Mouse (Mus musculus): ENCODE results near the gene Rnf2. TPM values are rescaled to one million over a fixed set of nuclear protein-coding genes. Genes with fewer than 3 reads are reported as not detected.

Gene Rnf2
- polyA plus RNA-seq (2015; fragmentation: Nextera tagmentation; extraction: Ambion mirVana) = 18.8 and 19.4 TPM in 2 replicates

- no peaks in the 10 kb centered on the region for H3K36me3 ChIP-seq (replicated peaks; ENCODE audit: insufficient read depth, low read length)
- WGBS (ENCODE audit: insufficient replicate concordance) = under 1% methylated on average over 41 of the region's 90 CpGs
- H3K4me3 ChIP-seq (ENCODE audit: low read depth, low read length) = peak within 1 kb of the TSS; percentile 96
- H3K4me2 ChIP-seq (ENCODE audit: low read depth, low read length) = peak within 1 kb of the TSS; percentile 94
- H3K27ac ChIP-seq (ENCODE audit: low read depth) = peak within 1 kb of the TSS; percentile 99
- no peaks in the 10 kb centered on the region for H3K9me3 ChIP-seq (ENCODE audit: low read length)
- H3K4me1 ChIP-seq (ENCODE audit: insufficient read depth) = peaks cover 13% of the 10 kb centered on the region
- DNase-seq (peak; percentile 95), ATAC-seq (peak; percentile 97)
- TF ChIP-seq CTCF (IDR thresholded peaks at IDR 0.05; ENCODE audit: low read depth) (no peak), EP300 (IDR thresholded peaks at IDR 0.05; ENCODE audit: low read depth) (peak; percentile 11; the same call in 1 of the 2 replicates)
- peak within 1 kb of the TSS; percentile 97 for H3K9ac ChIP-seq (replicated peaks)
- no peaks in the 10 kb centered on the region for H3K27me3 ChIP-seq (ENCODE audit: insufficient read depth, low read length)
Observed at GRCm38 (mm10) chr1:151500531-151501361, at the start of gene Rnf2. TSS of gene Rnf2 (minus strand) at chr1:151500955.

- H3K36me3 ChIP-seq (replicated peaks; ENCODE audit: insufficient read depth, low read length) = no peaks in the 10 kb centered on the region
- H3K27me3 ChIP-seq (ENCODE audit: insufficient read depth, low read length) = no peaks in the 10 kb centered on the region
- 67% methylated on average over 7 of the region's 7 CpGs for WGBS (ENCODE audit: insufficient replicate concordance)
- no peak overlapping the region for H3K4me3 ChIP-seq (ENCODE audit: low read depth, low read length)
- no peaks in the 10 kb centered on the region for H3K9me3 ChIP-seq (ENCODE audit: low read length)
- H3K9ac ChIP-seq (replicated peaks) = no peak overlapping the region
- DNase-seq (no peak), ATAC-seq (no peak)
- H3K27ac ChIP-seq (ENCODE audit: low read depth) = no peak overlapping the region
- H3K4me2 ChIP-seq (ENCODE audit: low read depth, low read length) = no peak overlapping the region
- peaks cover 4% of the 10 kb centered on the region; the same call in 1 of the 2 replicates for H3K4me1 ChIP-seq (ENCODE audit: insufficient read depth)
- TF ChIP-seq EP300 (IDR thresholded peaks at IDR 0.05; ENCODE audit: low read depth) (no peak), CTCF (IDR thresholded peaks at IDR 0.05; ENCODE audit: low read depth) (no peak)
Observed at GRCm38 (mm10) chr1:151549794-151550193, 49.0 kb upstream of the Rnf2 start.

GRCm38 (mm10) chr1:151548896-151549610, 48.3 kb upstream of the Rnf2 start:
- no peaks in the 10 kb centered on the region for H3K36me3 ChIP-seq (replicated peaks; ENCODE audit: insufficient read depth, low read length)
- 72% methylated on average over 8 of the region's 8 CpGs for WGBS (ENCODE audit: insufficient replicate concordance)
- peaks cover 4% of the 10 kb centered on the region; the same call in 1 of the 2 replicates for H3K4me1 ChIP-seq (ENCODE audit: insufficient read depth)
- no peaks in the 10 kb centered on the region for H3K27me3 ChIP-seq (ENCODE audit: insufficient read depth, low read length)
- no peak overlapping the region for H3K4me3 ChIP-seq (ENCODE audit: low read depth, low read length)
- ATAC-seq (no peak), DNase-seq (no peak)
- H3K9ac ChIP-seq (replicated peaks) = no peak overlapping the region
- TF ChIP-seq EP300 (IDR thresholded peaks at IDR 0.05; ENCODE audit: low read depth) = no peak
- TF ChIP-seq CTCF (IDR thresholded peaks at IDR 0.05; ENCODE audit: low read depth) = no peak
- no peaks in the 10 kb centered on the region for H3K9me3 ChIP-seq (ENCODE audit: low read length)
- no peak overlapping the region for H3K4me2 ChIP-seq (ENCODE audit: low read depth, low read length)
- no peak overlapping the region for H3K27ac ChIP-seq (ENCODE audit: low read depth)

GRCm38 (mm10) chr1:151545571-151545970, 44.8 kb upstream of the Rnf2 start:
- Histone ChIP-seq H3K4me3 (ENCODE audit: low read depth, low read length) (no peak overlapping the region), H3K4me2 (ENCODE audit: low read depth, low read length) (no peak overlapping the region), H3K36me3 (replicated peaks; ENCODE audit: insufficient read depth, low read length) (no peaks in the 10 kb centered on the region), H3K27ac (ENCODE audit: low read depth) (no peak overlapping the region), H3K9ac (replicated peaks) (no peak overlapping the region), H3K9me3 (ENCODE audit: low read length) (no peaks in the 10 kb centered on the region), H3K27me3 (ENCODE audit: insufficient read depth, low read length) (no peaks in the 10 kb centered on the region), H3K4me1 (ENCODE audit: insufficient read depth) (peaks cover 2% of the 10 kb centered on the region; the same call in 1 of the 2 replicates)
- no peak for DNase-seq
- TF ChIP-seq EP300 (IDR thresholded peaks at IDR 0.05; ENCODE audit: low read depth) (no peak), CTCF (IDR thresholded peaks at IDR 0.05; ENCODE audit: low read depth) (no peak)
- ATAC-seq = no peak
- 73% methylated on average over 7 of the region's 7 CpGs for WGBS (ENCODE audit: insufficient replicate concordance)

DNA sequence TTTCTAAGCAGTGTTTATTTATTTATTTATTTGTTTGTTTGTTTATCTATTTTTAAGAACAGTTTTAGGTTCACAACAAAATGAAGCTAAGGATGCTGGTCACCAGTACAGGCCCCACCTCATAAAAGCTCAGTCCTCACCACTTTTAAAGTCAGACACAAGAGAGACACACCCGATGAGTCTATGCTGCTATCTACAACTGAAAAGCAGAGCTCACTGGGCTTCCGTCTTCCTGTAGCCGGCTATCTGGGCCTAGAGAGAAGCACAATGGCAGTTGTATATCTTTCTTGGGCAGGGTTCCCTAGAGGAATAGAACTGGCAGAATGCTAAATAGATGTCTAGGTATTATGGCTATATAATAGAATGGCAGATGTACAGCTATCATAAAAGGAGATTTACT, 43.8 kb upstream of the Rnf2 start:
- ATAC-seq (no peak), DNase-seq (no peak)
- 62% methylated on average over 3 of the region's 3 CpGs for WGBS (ENCODE audit: insufficient replicate concordance)
- Histone ChIP-seq H3K4me1 (ENCODE audit: insufficient read depth) (no peaks in the 10 kb centered on the region), H3K27me3 (ENCODE audit: insufficient read depth, low read length) (no peaks in the 10 kb centered on the region), H3K9me3 (ENCODE audit: low read length) (no peaks in the 10 kb centered on the region), H3K9ac (replicated peaks) (no peak overlapping the region), H3K27ac (ENCODE audit: low read depth) (no peak overlapping the region), H3K36me3 (replicated peaks; ENCODE audit: insufficient read depth, low read length) (no peaks in the 10 kb centered on the region), H3K4me3 (ENCODE audit: low read depth, low read length) (no peak overlapping the region), H3K4me2 (ENCODE audit: low read depth, low read length) (no peak overlapping the region)
- no peak for TF ChIP-seq CTCF (IDR thresholded peaks at IDR 0.05; ENCODE audit: low read depth)
- TF ChIP-seq EP300 (IDR thresholded peaks at IDR 0.05; ENCODE audit: low read depth) = no peak

DNA sequence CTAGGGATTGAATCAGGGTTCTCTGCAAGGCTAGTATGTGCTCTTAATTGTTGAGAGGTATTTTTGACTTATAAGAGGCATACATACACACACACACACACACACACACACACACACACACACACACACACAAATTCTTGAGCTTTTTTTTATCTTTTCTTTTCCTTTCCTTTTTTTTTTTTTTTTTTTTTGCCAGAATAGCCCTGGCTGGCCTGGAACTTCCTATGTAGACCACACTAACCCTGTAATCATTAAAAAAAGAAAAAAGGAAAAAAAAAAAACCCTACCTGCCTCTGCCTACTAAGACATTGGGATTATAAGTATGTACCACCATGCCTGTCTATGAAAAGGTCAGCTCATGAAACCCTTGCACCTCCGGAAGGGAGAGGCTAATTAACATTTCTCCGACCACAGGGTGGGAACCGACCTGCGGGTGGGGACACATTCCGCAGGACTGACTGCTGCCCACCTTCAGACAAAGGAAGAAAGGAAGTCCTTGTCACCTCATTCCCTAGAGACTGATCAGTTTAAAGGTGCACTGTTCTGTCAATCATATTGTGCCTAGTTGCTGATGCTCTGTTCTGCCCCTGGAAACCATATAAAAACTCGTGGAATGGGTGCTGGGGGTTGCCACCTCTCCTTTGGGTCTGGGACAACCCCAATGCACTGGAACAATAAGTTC, 43.2 kb upstream of the Rnf2 start:
- 74% methylated on average over 6 of the region's 6 CpGs for WGBS (ENCODE audit: insufficient replicate concordance)
- no peak for ATAC-seq
- H3K4me3 ChIP-seq (ENCODE audit: low read depth, low read length) = no peak overlapping the region
- TF ChIP-seq EP300 (IDR thresholded peaks at IDR 0.05; ENCODE audit: low read depth) (no peak), CTCF (IDR thresholded peaks at IDR 0.05; ENCODE audit: low read depth) (no peak)
- no peaks in the 10 kb centered on the region for H3K4me1 ChIP-seq (ENCODE audit: insufficient read depth)
- H3K27me3 ChIP-seq (ENCODE audit: insufficient read depth, low read length) = no peaks in the 10 kb centered on the region
- DNase-seq = no peak
- no peak overlapping the region for H3K27ac ChIP-seq (ENCODE audit: low read depth)
- H3K36me3 ChIP-seq (replicated peaks; ENCODE audit: insufficient read depth, low read length) = no peaks in the 10 kb centered on the region
- no peak overlapping the region for H3K9ac ChIP-seq (replicated peaks)
- no peaks in the 10 kb centered on the region for H3K9me3 ChIP-seq (ENCODE audit: low read length)
- H3K4me2 ChIP-seq (ENCODE audit: low read depth, low read length) = no peak overlapping the region
